Mouse (Mus musculus): ENCODE data around the gene Ttyh1. TPM values are rescaled to one million over a fixed set of nuclear protein-coding genes. Genes with fewer than 3 reads are reported as not detected.

The Ttyh1 gene
- polyA plus RNA-seq, 1 experiment: 5.3 TPM

DNA sequence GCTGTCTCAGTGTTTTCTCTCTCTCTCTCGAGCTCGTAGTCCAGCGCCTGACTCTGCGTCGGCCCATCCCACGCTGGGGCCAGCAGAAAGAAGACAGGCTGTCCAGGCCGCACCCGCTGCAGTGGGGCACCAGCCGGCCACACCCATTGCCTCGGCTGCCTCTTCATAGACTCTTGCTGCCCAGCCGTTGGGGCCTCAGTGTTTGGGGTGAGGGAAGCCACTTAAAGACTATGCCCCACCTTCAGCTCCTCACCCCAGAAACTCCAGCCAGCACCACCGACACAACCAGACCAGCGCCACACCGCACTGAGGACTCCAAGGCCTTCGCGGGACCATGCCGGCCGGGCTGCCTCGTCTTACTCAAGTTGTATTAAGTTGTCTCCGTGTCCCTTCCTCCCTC lies 28.2 kb downstream of the Ttyh1 start:
- TF ChIP-seq POLR2A (IDR thresholded peaks at IDR 0.05; ENCODE audit: borderline replicate concordance, control insufficient read depth, low read depth, low read length) (no peak), CTCF (IDR thresholded peaks at IDR 0.05; ENCODE audit: control insufficient read depth, insufficient read depth, low read length) (no peak)
- H3K4me1 ChIP-seq (ENCODE audit: control insufficient read depth, insufficient read depth, low read length): no peaks in the 10 kb centered on the region; the same call in 1 of the 2 replicates
- WGBS: 81% methylated on average over 20 of the region's 20 CpGs
- no peak overlapping the region for H3K4me3 ChIP-seq (replicated peaks; ENCODE audit: control insufficient read depth, low read depth, low read length)
- H3K27ac ChIP-seq (ENCODE audit: control insufficient read depth, insufficient read depth, low read depth, low read length, poor library complexity): no peak overlapping the region

DNA sequence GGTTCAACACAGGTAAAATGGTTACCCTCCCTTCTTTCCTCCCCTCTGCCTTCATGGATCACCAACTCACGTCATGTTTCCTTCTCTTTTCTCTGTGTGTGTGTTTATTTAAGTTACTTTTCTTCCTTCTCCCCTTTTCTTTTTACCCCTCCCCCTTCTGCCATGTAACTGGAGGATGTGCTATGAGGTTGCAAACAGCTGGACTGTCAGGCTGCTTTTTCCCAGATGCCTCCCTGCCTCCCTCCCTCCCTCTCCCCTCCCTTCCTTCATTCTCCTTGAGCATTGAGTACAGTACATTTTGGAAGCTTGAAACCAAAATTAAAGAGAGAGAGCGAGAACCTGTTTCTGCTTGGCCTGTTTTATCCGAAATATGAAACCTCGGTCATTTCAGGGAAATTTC lies 28.6 kb downstream of the Ttyh1 start:
- 81% methylated on average over 4 of the region's 4 CpGs for WGBS
- H3K4me1 ChIP-seq (ENCODE audit: control insufficient read depth, insufficient read depth, low read length): no peaks in the 10 kb centered on the region; the same call in 1 of the 2 replicates
- H3K27ac ChIP-seq (ENCODE audit: control insufficient read depth, insufficient read depth, low read depth, low read length, poor library complexity): no peak overlapping the region
- H3K4me3 ChIP-seq (replicated peaks; ENCODE audit: control insufficient read depth, low read depth, low read length): no peak overlapping the region
- TF ChIP-seq CTCF (IDR thresholded peaks at IDR 0.05; ENCODE audit: control insufficient read depth, insufficient read depth, low read length) (no peak), POLR2A (IDR thresholded peaks at IDR 0.05; ENCODE audit: borderline replicate concordance, control insufficient read depth, low read depth, low read length) (no peak)

DNA sequence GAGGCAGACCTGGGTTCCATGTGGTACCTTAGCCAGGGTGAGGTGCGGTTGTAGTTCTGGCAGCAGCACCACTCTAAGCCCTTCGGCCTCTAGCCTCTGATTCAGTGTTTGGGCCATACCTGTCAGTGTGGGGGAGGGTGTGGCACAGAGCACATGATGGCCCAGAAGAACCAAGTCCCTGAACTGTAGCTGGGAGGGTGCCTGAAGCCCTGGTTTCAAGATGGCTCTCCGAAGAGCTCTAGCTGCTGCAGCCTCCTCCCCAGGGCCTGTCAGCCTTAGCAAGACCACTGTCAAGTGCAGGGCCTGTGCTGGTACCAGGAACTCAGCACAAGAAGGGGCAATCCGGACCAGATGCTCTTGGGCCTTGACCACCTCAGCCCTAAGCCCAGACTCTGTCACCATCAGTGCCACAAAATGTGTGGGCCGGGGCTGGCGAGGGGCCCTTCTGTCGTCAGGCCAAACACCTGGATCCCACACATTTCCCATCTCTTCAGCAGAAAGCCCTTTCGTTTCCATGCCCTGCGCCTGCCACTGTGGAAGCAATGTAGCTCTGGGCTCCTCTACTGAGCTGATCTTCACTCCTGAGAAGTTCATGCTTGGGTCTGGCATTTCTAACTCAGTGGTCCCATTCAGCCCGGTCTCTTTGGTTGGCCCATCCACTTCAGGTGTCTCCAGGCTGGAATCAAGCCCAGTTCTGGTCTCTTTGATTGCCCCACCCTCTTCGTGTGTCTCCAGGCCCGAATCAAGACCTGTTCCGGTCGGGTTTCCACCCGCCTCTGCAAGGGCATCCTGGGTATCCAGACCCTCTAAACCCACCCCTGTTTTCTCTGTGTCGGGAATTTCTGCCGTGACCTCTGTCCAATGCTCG lies 29.4 kb downstream of the Ttyh1 start:
- H3K4me3 ChIP-seq (replicated peaks; ENCODE audit: control insufficient read depth, low read depth, low read length): peak overlapping the region; percentile 91
- TF ChIP-seq CTCF (IDR thresholded peaks at IDR 0.05; ENCODE audit: control insufficient read depth, insufficient read depth, low read length): no peak
- WGBS: 29% methylated on average over 18 of the region's 18 CpGs
- peak overlapping the region; percentile 98 for H3K27ac ChIP-seq (ENCODE audit: control insufficient read depth, insufficient read depth, low read depth, low read length, poor library complexity)
- H3K4me1 ChIP-seq (ENCODE audit: control insufficient read depth, insufficient read depth, low read length): no peaks in the 10 kb centered on the region; the same call in 1 of the 2 replicates

DNA sequence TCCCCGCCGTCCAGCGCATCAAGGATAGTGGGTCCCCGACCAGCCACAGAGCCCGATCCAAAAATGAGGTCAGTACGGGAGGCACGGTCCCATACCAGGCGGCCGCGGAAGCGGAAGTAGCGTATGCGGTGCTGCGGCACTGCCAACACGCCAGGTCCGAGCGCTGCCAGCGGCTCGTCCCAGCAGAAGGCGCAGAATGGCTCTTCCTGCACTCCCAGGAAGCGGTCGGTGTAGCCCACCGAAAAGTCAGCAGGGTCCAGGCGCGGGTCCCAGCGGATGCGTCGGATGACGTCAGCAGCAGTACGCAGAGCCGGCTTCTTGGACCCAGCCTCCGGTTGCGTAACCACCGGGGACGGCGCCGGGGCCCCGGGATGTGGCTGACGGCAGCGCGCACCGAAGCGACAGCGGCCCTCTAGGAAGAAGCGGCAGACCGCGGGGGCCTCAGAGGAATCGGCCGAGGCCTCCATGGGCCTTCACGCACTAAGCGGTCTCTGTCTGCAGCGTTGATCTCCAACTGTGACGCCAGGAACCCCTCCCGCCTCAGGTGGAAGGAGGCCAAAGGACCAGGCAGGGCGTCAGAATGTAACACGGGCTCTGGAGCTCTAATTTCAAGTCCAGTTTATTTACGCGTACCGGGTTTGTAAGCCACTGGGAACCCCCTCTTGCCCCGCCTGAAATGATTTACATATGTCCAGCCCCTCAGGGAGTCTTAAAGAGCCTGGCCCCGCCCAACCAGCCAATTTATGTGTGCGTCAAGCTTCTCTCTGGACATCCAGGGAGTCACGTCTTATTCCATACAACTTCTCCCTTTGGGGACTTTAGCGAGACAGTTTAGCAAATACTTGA lies 30.2 kb downstream of the Ttyh1 start:
- WGBS: under 1% methylated on average over 64 of the region's 64 CpGs
- Histone ChIP-seq H3K4me3 (replicated peaks; ENCODE audit: control insufficient read depth, low read depth, low read length) (peak overlapping the region; percentile 91), H3K27ac (ENCODE audit: control insufficient read depth, insufficient read depth, low read depth, low read length, poor library complexity) (peak overlapping the region; percentile 98), H3K4me1 (ENCODE audit: control insufficient read depth, insufficient read depth, low read length) (no peaks in the 10 kb centered on the region; the same call in 1 of the 2 replicates)
- TF ChIP-seq POLR2A (IDR thresholded peaks at IDR 0.05; ENCODE audit: borderline replicate concordance, control insufficient read depth, low read depth, low read length): peak; percentile 65; the same call in 1 of the 2 replicates
- TF ChIP-seq CTCF (IDR thresholded peaks at IDR 0.05; ENCODE audit: control insufficient read depth, insufficient read depth, low read length): peak; percentile 4; the same call in 1 of the 2 replicates

DNA sequence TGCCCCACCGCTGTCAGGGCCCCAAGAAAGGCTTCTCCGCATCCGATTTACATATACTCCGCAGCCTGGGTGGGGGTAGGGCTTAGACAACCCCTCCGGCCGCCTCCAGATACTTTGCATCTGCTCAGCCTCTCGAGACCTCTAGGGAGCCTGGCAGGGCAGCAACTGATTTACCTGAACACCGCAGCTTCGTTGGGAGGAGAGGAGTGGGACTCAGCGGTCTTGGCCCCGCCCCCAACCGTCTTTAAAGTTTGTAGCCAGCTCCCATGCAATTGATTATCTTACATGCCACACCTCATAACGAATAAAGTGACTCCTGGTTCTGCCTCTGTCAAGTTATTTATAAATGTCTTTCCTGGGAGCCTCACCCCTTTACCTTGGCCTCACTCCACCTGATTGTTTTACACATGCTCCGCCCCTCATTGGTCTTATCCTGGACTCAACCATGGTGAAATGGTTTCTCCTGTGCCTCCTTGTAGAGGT lies 30.9 kb downstream of the Ttyh1 start, which contains the start of gene Leng9:
Gene Leng9, minus strand, starts transcription at position 316 of the 483 bp plus-strand sequence.
- Histone ChIP-seq H3K4me3 (replicated peaks; ENCODE audit: control insufficient read depth, low read depth, low read length) (peak within 1 kb of the TSS; percentile 91), H3K4me1 (ENCODE audit: control insufficient read depth, insufficient read depth, low read length) (no peaks in the 10 kb centered on the region; the same call in 1 of the 2 replicates), H3K27ac (ENCODE audit: control insufficient read depth, insufficient read depth, low read depth, low read length, poor library complexity) (peak within 1 kb of the TSS; percentile 98)
- TF ChIP-seq CTCF (IDR thresholded peaks at IDR 0.05; ENCODE audit: control insufficient read depth, insufficient read depth, low read length) (no peak), POLR2A (IDR thresholded peaks at IDR 0.05; ENCODE audit: borderline replicate concordance, control insufficient read depth, low read depth, low read length) (no peak)
- WGBS: under 1% methylated on average over 14 of the region's 14 CpGs

DNA sequence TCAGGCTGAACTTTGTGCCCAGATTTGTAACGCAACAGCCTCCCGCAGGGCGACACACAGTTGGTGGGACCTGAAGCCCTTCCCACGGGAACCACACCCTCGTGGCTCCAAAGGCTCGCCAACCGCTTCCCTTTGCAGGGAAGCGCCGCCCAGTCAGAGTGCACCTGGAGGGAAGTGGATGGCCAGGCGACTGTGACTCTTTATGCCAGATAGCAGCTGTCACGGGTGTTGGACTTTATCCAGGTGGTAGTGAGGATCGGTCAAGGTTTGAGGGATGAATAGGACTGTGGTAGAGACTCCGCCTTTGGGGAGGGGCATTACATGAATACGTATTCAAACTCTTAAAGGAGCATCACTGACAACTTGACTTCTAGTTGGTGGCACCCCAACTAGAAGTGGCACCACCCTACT lies 31.6 kb downstream of the Ttyh1 start:
- Histone ChIP-seq H3K4me1 (ENCODE audit: control insufficient read depth, insufficient read depth, low read length) (no peaks in the 10 kb centered on the region; the same call in 1 of the 2 replicates), H3K4me3 (replicated peaks; ENCODE audit: control insufficient read depth, low read depth, low read length) (peak overlapping the region; percentile 31), H3K27ac (ENCODE audit: control insufficient read depth, insufficient read depth, low read depth, low read length, poor library complexity) (no peak overlapping the region)
- 2% methylated on average over 14 of the region's 14 CpGs for WGBS
- TF ChIP-seq CTCF (IDR thresholded peaks at IDR 0.05; ENCODE audit: control insufficient read depth, insufficient read depth, low read length) (no peak), POLR2A (IDR thresholded peaks at IDR 0.05; ENCODE audit: borderline replicate concordance, control insufficient read depth, low read depth, low read length) (no peak)

DNA sequence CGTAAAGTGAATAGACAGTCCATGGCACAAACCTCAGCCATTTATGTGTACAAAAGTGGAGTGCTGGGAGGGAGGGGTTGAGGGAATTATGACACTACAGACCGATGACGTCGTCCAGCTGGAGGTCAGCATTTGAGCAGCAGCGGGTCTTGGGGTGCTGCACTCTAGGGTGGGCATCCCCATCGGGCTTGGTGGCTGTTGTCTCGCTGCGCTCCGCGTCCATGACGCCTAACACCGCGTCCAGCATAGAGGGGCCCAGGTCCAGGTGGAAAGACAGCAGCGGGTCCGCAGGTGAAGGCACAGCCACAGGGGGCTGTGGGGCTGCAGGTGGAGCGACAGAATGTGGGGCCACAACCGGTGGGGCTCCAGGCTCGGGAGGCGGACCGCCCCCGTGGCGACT lies 32.0 kb downstream of the Ttyh1 start:
- H3K27ac ChIP-seq (ENCODE audit: control insufficient read depth, insufficient read depth, low read depth, low read length, poor library complexity): no peak overlapping the region; the same call in 1 of the 2 replicates
- TF ChIP-seq CTCF (IDR thresholded peaks at IDR 0.05; ENCODE audit: control insufficient read depth, insufficient read depth, low read length) (no peak), POLR2A (IDR thresholded peaks at IDR 0.05; ENCODE audit: borderline replicate concordance, control insufficient read depth, low read depth, low read length) (no peak)
- no peaks in the 10 kb centered on the region; the same call in 1 of the 2 replicates for H3K4me1 ChIP-seq (ENCODE audit: control insufficient read depth, insufficient read depth, low read length)
- H3K4me3 ChIP-seq (replicated peaks; ENCODE audit: control insufficient read depth, low read depth, low read length): no peak overlapping the region
- WGBS: 12% methylated on average over 22 of the region's 22 CpGs

DNA sequence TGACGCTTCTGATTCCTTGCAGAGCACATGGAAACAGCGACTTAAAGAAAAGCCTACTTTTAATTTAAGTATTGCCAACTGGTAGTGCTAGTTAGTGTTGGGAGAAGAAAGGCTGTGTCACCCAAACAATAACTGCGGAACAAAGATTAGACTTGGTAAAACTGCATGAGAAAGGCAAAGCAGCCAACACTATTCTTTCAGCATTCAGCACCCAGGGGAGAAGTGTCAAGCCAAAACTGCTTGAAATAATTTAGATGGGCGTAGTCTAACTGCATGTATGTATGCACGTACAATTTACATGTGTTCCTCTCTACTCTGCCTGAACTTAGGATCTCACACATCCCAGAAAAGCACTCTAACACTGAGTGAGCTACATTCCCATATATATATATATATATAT lies 35.1 kb downstream of the Ttyh1 start:
- Histone ChIP-seq H3K27ac (ENCODE audit: control insufficient read depth, insufficient read depth, low read depth, low read length, poor library complexity) (no peak overlapping the region), H3K4me3 (replicated peaks; ENCODE audit: control insufficient read depth, low read depth, low read length) (no peak overlapping the region), H3K4me1 (ENCODE audit: control insufficient read depth, insufficient read depth, low read length) (no peaks in the 10 kb centered on the region)
- WGBS: 70% methylated on average over 5 of the region's 5 CpGs
- TF ChIP-seq CTCF (IDR thresholded peaks at IDR 0.05; ENCODE audit: control insufficient read depth, insufficient read depth, low read length) (no peak), POLR2A (IDR thresholded peaks at IDR 0.05; ENCODE audit: borderline replicate concordance, control insufficient read depth, low read depth, low read length) (no peak)

Measured in bone marrow, adult 2 months (tissue).